In the genomic region with DNA sequence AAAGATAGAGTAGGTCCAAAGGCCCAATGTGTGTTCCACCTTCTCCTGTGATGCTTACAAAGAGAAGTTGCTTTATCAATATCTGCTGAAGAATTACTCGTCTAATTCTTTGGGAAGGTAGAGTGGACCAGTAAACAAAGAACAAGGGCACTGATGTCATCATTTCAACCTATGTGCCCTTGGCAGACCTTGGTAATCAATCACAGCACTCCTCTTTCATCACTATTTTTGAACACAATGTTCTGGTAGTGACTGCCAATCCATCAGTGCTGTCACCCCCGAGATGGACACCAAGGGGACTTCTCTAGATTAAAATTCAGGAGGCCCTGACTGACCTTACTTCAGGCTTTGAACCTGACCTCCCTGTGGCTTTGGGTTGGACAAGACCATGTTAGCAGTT, we compare ENCODE assay signal across 19 mouse cellular contexts.
DNase-seq lines count a peak whose midpoint lies in the region; ATAC-seq and TF ChIP-seq lines count a peak whose summit lies in the region.
"Had no signal": no experiment of that assay in that cellular context is flagged by ENCODE, and none has a peak within 500 bp of the region (broad histone marks: within the 10 kb centered on the region; RNA-seq: fewer than 3 reads in every experiment).

No protein-coding gene starts in this region.

- TF ChIP-seq CTCF in liver, adult 2 months (IDR thresholded peaks at IDR 0.05; ENCODE audit: low read depth, low read length): no peak
- TF ChIP-seq CTCF in liver, postnatal 0 days (IDR thresholded peaks at IDR 0.05; ENCODE audit: low read depth): no peak

- H3K4me1 ChIP-seq in liver, adult 2 months (ENCODE audit: control insufficient read depth, insufficient read depth, low read length): peaks cover 11% of the 10 kb centered on the region
- no peaks in the 10 kb centered on the region for H3K4me1 ChIP-seq in liver, embryonic 11.5 days (replicated peaks; ENCODE audit: control insufficient read depth, insufficient read depth, low read length)
- H3K4me1 ChIP-seq in liver, postnatal 0 days (ENCODE audit: insufficient read depth): no peaks in the 10 kb centered on the region

- no peak for ATAC-seq in liver, embryonic 11.5 days (replicated peaks; ENCODE audit: low FRiP score)
- peak; percentile 95 for ATAC-seq in liver, postnatal 0 days
- ATAC-seq: activated CD4-positive, CD25-positive, alpha-beta regulatory T cell, adult 4 months; CD4-positive, CD25-positive, alpha-beta regulatory T cell, adult 4 months; Patski had no signal

- no peak overlapping the region for H3K4me3 ChIP-seq in liver, adult 2 months (ENCODE audit: insufficient read depth, low read depth, low read length)
- H3K4me3 ChIP-seq in liver, embryonic 11.5 days (ENCODE audit: low read depth, low read length): no peak overlapping the region
- no peak overlapping the region for H3K4me3 ChIP-seq in liver, postnatal 0 days (ENCODE audit: low read depth, low read length)

- H3K27me3 ChIP-seq in liver, adult 2 months (ENCODE audit: control insufficient read depth, insufficient read depth, low read length): no peaks in the 10 kb centered on the region
- no peaks in the 10 kb centered on the region for H3K27me3 ChIP-seq in liver, embryonic 11.5 days (replicated peaks; ENCODE audit: control insufficient read depth, insufficient read depth, low read length)
- no peaks in the 10 kb centered on the region for H3K27me3 ChIP-seq in liver, postnatal 0 days (ENCODE audit: insufficient read depth, low read length)
- H3K27me3 ChIP-seq: CH12.LX, Patski had no signal

- no peak overlapping the region for H3K4me2 ChIP-seq in liver, embryonic 11.5 days
- no peak overlapping the region for H3K4me2 ChIP-seq in liver, postnatal 0 days (ENCODE audit: low read depth, low read length)

- TF ChIP-seq POLR2A in liver, adult 2 months (IDR thresholded peaks at IDR 0.05; ENCODE audit: extremely low read depth, insufficient read depth, low read length): no peak

- H3K36me3 ChIP-seq in liver, adult 2 months (ENCODE audit: control insufficient read depth, insufficient read depth, low read length): no peaks in the 10 kb centered on the region
- no peaks in the 10 kb centered on the region for H3K36me3 ChIP-seq in liver, embryonic 11.5 days (ENCODE audit: control insufficient read depth, insufficient read depth, low read length)
- no peaks in the 10 kb centered on the region for H3K36me3 ChIP-seq in liver, postnatal 0 days (replicated peaks; ENCODE audit: insufficient read depth, low read length)
- H3K36me3 ChIP-seq: G1E had no signal

- 12% methylated on average over 2 of the region's 2 CpGs for WGBS in liver, adult 2 months
- 44% methylated on average over 2 of the region's 2 CpGs for WGBS in liver, embryonic 11.5 days
- WGBS in liver, postnatal 0 days (ENCODE audit: insufficient replicate concordance): 38% methylated on average over 2 of the region's 2 CpGs

- no peak overlapping the region for H3K27ac ChIP-seq in liver, adult 2 months (replicated peaks; ENCODE audit: insufficient read depth, low read depth, low read length)
- no peak overlapping the region for H3K27ac ChIP-seq in liver, embryonic 11.5 days (ENCODE audit: low read depth, low read length)
- H3K27ac ChIP-seq in liver, postnatal 0 days (ENCODE audit: low read depth): peak overlapping the region; percentile 96

- peak; percentile 76 for TF ChIP-seq EP300 in liver, postnatal 0 days (IDR thresholded peaks at IDR 0.05; ENCODE audit: low read depth)

- H3K9ac ChIP-seq in liver, adult 2 months (ENCODE audit: low read depth, low read length): no peak overlapping the region
- H3K9ac ChIP-seq in liver, embryonic 11.5 days (ENCODE audit: low read depth, low read length): no peak overlapping the region
- no peak overlapping the region for H3K9ac ChIP-seq in liver, postnatal 0 days (replicated peaks)

- peak; percentile 94 for DNase-seq in liver, adult 2 months (ENCODE audit: extremely low read depth, low read depth, low spot score)
- no peak for DNase-seq in liver, embryonic 11.5 days (ENCODE audit: low spot score)
- peak; percentile 44 for DNase-seq in liver, postnatal 0 days
- no peak for DNase-seq in liver
- DNase-seq: adrenal gland, adult 2 months; adrenal gland, adult 8-10 months; adrenal gland, postnatal 10 days; adrenal gland, postnatal 14 days; adrenal gland, postnatal 25 days; adrenal gland, postnatal 36 days; B cell, adult 2 months; cerebellum, adult 11 months; cerebellum, adult 11-12 months; cerebellum, adult 18-20 months had no signal

- no peaks in the 10 kb centered on the region for H3K9me3 ChIP-seq in liver, embryonic 11.5 days (ENCODE audit: control insufficient read depth, low read length)
- no peaks in the 10 kb centered on the region for H3K9me3 ChIP-seq in liver, postnatal 0 days (ENCODE audit: low read length)
- H3K9me3 ChIP-seq: G1E had no signal

- no peaks in the 10 kb centered on the region for H3K79me2 ChIP-seq in liver, adult 2 months (ENCODE audit: control insufficient read depth, insufficient read depth, low read length)

Comparison
In these comparisons a context has a peak if more than half of its experiments do, and no peak if none do; other contexts are left out.
1. DNase-seq: peak in liver, adult 2 months (single experiment) and liver, postnatal 0 days (single experiment); none in liver, embryonic 11.5 days (single experiment) and liver (single experiment).